Mouse (Mus musculus) lung, adult 2 months (tissue): ENCODE data around the gene Rassf3.

Experiments
- CTCF ChIP-seq: fragments of 200-500 bp; IDR thresholded peaks from 2 replicates; pipeline ENCODE4 v1.5.1; 2011; ENCODE audit warnings: mild to moderate bottlenecking, low read length, control low read depth; ENCODE audit not compliant: insufficient read depth
- POLR2A ChIP-seq: fragments of 200-500 bp; IDR thresholded peaks from 2 replicates; pipeline ENCODE4 v1.6.1; 2011; ENCODE audit warnings: low read depth, mild to moderate bottlenecking, control low read depth, low read length, borderline replicate concordance; ENCODE audit errors: extremely low read depth

DNA sequence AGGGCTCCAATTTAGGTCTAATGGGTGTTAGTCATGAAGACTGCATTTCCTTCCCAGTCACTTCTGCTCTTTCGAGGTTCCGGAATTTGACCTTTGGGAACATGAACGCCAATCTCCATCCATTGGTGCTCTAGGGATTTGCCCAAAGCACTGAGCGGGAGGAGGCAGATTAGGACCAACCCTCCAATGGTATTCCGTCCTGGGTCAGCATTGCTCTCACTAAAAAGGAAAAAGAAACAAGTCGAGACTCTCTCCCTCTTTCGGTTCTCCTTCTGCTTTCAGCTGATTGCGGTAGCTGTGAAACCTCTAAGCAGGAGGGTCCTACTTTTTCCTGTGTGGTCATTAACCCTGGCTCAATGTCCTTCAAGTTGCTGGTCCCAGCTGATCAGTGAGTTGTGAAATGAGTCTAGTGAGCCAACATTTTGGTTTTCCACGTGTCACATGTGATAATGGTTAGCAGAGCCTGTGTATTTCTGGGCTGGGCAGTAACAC, 110.3 kb downstream of the Rassf3 start:
- no peak for TF ChIP-seq POLR2A
- TF ChIP-seq CTCF, result no peak
